In genomic region chr6:119543803-119544517, GRCm38 (mm10) we compare ENCODE assay signal across 8 mouse cellular contexts. TPM values are rescaled to one million over a fixed set of nuclear protein-coding genes. Genes with fewer than 3 reads are reported as not detected.
A peak's percentile ranks its signal among the peaks of the same experiment; 100 is the strongest.
DNase-seq lines count a peak whose midpoint lies in the region; ATAC-seq lines count a peak whose summit lies in the region.

TSS of gene Wnt5b (minus strand) at chr6:119544347.

- peak; percentile 23 for ATAC-seq in heart, embryonic 11.5 days (replicated peaks; ENCODE audit: insufficient number of reproducible peaks, low FRiP score, low TSS enrichment)
- ATAC-seq in embryonic facial prominence, embryonic 15.5 days (ENCODE audit: insufficient number of reproducible peaks, low FRiP score, low TSS enrichment, low read depth): peak; percentile 66
- ATAC-seq in intestine, embryonic 15.5 days: peak; percentile 81
- peak; percentile 81 for ATAC-seq in midbrain, embryonic 13.5 days

- no peaks in the 10 kb centered on the region for H3K9me3 ChIP-seq in heart, embryonic 11.5 days (replicated peaks; ENCODE audit: control insufficient read depth, low read length)
- H3K9me3 ChIP-seq in embryonic facial prominence, embryonic 15.5 days (replicated peaks): no peaks in the 10 kb centered on the region
- no peaks in the 10 kb centered on the region for H3K9me3 ChIP-seq in intestine, embryonic 15.5 days
- H3K9me3 ChIP-seq in midbrain, embryonic 13.5 days: no peaks in the 10 kb centered on the region

- peak within 1 kb of the TSS; percentile 71 for H3K9ac ChIP-seq in heart, embryonic 11.5 days (ENCODE audit: low read depth, low read length)
- H3K9ac ChIP-seq in embryonic facial prominence, embryonic 15.5 days: peak within 1 kb of the TSS; percentile 35
- peak within 1 kb of the TSS; percentile 53 for H3K9ac ChIP-seq in intestine, embryonic 15.5 days
- peak within 1 kb of the TSS; percentile 70 for H3K9ac ChIP-seq in midbrain, embryonic 13.5 days (replicated peaks)

- no peak for DNase-seq in heart, adult 8-10 months (ENCODE audit: low spot score)
- peak; percentile 13 for DNase-seq in T-cell, adult 2 months (ENCODE audit: low spot score)
- DNase-seq in yolk sac, embryonic 10.5 days (ENCODE audit: low spot score): peak; percentile 24
- no peak for DNase-seq in spleen, postnatal 10 days (ENCODE audit: low spot score in 2 of 2)

- H3K27ac ChIP-seq in heart, embryonic 11.5 days (ENCODE audit: low read depth, low read length): 0 out of 2 replicates have a peak within 1 kb of the TSS, but pooled peaks have one; percentile 10
- H3K27ac ChIP-seq in embryonic facial prominence, embryonic 15.5 days (replicated peaks): no peak within 1 kb of the TSS
- H3K27ac ChIP-seq in intestine, embryonic 15.5 days: no peak within 1 kb of the TSS
- H3K27ac ChIP-seq in midbrain, embryonic 13.5 days: no peak within 1 kb of the TSS

- peak within 1 kb of the TSS; percentile 75 for H3K4me3 ChIP-seq in heart, embryonic 11.5 days (ENCODE audit: low read depth, low read length)
- H3K4me3 ChIP-seq in embryonic facial prominence, embryonic 15.5 days (replicated peaks): peak within 1 kb of the TSS; percentile 73
- peak within 1 kb of the TSS; percentile 68 for H3K4me3 ChIP-seq in intestine, embryonic 15.5 days (replicated peaks)
- H3K4me3 ChIP-seq in midbrain, embryonic 13.5 days (replicated peaks): peak within 1 kb of the TSS; percentile 74

- H3K36me3 ChIP-seq in heart, embryonic 11.5 days (ENCODE audit: control insufficient read depth, insufficient read depth, low read length): no peaks in the 10 kb centered on the region
- no peaks in the 10 kb centered on the region for H3K36me3 ChIP-seq in embryonic facial prominence, embryonic 15.5 days
- no peaks in the 10 kb centered on the region for H3K36me3 ChIP-seq in intestine, embryonic 15.5 days
- no peaks in the 10 kb centered on the region for H3K36me3 ChIP-seq in midbrain, embryonic 13.5 days

- WGBS in heart, embryonic 11.5 days (ENCODE audit: insufficient replicate concordance): under 1% methylated on average over 87 of the region's 120 CpGs
- WGBS in embryonic facial prominence, embryonic 15.5 days: under 1% methylated on average over 86 of the region's 120 CpGs
- under 1% methylated on average over 118 of the region's 120 CpGs for WGBS in intestine, embryonic 15.5 days
- under 1% methylated on average over 111 of the region's 120 CpGs for WGBS in midbrain, embryonic 13.5 days

- H3K4me1 ChIP-seq in heart, embryonic 11.5 days (ENCODE audit: control insufficient read depth, insufficient read depth, low read length): peaks cover 7% of the 10 kb centered on the region; the same call in 1 of the 2 replicates
- peaks cover 4% of the 10 kb centered on the region; the same call in 1 of the 2 replicates for H3K4me1 ChIP-seq in embryonic facial prominence, embryonic 15.5 days
- 0 out of 2 replicates have a peak, but pooled peaks cover 9% of the 10 kb centered on the region for H3K4me1 ChIP-seq in intestine, embryonic 15.5 days (replicated peaks)
- H3K4me1 ChIP-seq in midbrain, embryonic 13.5 days (replicated peaks): peaks cover 13% of the 10 kb centered on the region

- H3K27me3 ChIP-seq in heart, embryonic 11.5 days (ENCODE audit: control insufficient read depth, insufficient read depth, low read length): peaks cover 40% of the 10 kb centered on the region
- peaks cover 3% of the 10 kb centered on the region; the same call in 1 of the 2 replicates for H3K27me3 ChIP-seq in embryonic facial prominence, embryonic 15.5 days
- H3K27me3 ChIP-seq in intestine, embryonic 15.5 days (replicated peaks): peaks cover 23% of the 10 kb centered on the region
- H3K27me3 ChIP-seq in midbrain, embryonic 13.5 days: peaks cover 53% of the 10 kb centered on the region

- peak within 1 kb of the TSS; percentile 98 for H3K4me2 ChIP-seq in heart, embryonic 11.5 days
- H3K4me2 ChIP-seq in embryonic facial prominence, embryonic 15.5 days (replicated peaks): peak within 1 kb of the TSS; percentile 90
- peak within 1 kb of the TSS; percentile 98 for H3K4me2 ChIP-seq in intestine, embryonic 15.5 days (replicated peaks)
- peak within 1 kb of the TSS; percentile 93 for H3K4me2 ChIP-seq in midbrain, embryonic 13.5 days (replicated peaks)

RNA-seq across cellular contexts. Expression of gene Wnt5b, which starts in this region (rescaled TPM):
- polyA plus RNA-seq in heart, embryonic 11.5 days (2014; fragmentation: Nextera tagmentation; extraction: Ambion mirVana): 6.8 and 7.3 TPM in 2 replicates
- total RNA-seq in heart, adult 8-10 months (2022): 1 to 10 TPM; 1.6 to 3.8 (median 2.5) TPM
- polyA plus RNA-seq in embryonic facial prominence, embryonic 15.5 days (2015; fragmentation: Nextera tagmentation; extraction: Ambion mirVana): 9.8 TPM in 2 replicates
- 7.3 and 7.4 TPM in 2 replicates for polyA plus RNA-seq in intestine, embryonic 15.5 days (2015; fragmentation: Nextera tagmentation; extraction: Ambion mirVana)
- 2.8 and 3.6 TPM in 2 replicates for polyA plus RNA-seq in midbrain, embryonic 13.5 days (2015; fragmentation: Nextera tagmentation; extraction: Ambion mirVana)

Comparison
In these comparisons a context has a peak if more than half of its experiments do, and no peak if none do; other contexts are left out.
1. ATAC-seq: peak in every context shown above with its lines; median percentile 81 in intestine, embryonic 15.5 days; 81 in midbrain, embryonic 13.5 days; 66 in embryonic facial prominence, embryonic 15.5 days; 23 in heart, embryonic 11.5 days.
2. DNase-seq: peak in T-cell, adult 2 months (single experiment) and yolk sac, embryonic 10.5 days (single experiment); none in heart, adult 8-10 months (single experiment) and spleen, postnatal 10 days (0 of 2).
3. Peak in every context shown above with its lines, with median percentiles within 50 percentile points of each other: H3K4me2 ChIP-seq, H3K4me3 ChIP-seq and H3K9ac ChIP-seq.